In the genomic region with DNA sequence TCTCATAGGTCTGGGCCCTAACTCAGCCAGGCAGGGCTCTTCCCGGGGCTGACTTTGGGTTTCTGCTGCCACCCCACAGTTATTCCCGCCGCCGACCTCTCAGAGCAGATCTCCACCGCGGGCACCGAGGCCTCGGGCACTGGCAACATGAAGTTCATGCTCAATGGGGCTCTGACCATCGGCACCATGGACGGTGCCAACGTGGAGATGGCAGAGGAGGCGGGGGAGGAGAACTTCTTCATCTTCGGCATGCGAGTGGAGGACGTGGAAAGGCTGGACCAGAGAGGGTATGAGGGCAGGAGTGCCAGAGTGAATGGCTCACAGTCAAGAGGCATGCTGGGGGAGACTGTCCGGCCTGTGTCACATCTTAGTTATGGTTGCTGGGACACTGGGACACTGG, we compare ENCODE assay signal across 14 mouse cellular contexts. TPM values are rescaled to one million over a fixed set of nuclear protein-coding genes. Genes with fewer than 3 reads are reported as not detected.
"Had no signal": no experiment of that assay in that cellular context is flagged by ENCODE, and none has a peak within 500 bp of the region (broad histone marks: within the 10 kb centered on the region; RNA-seq: fewer than 3 reads in every experiment).

No protein-coding gene starts in this region.

- H3K27ac ChIP-seq: liver, embryonic 15.5 days; midbrain, embryonic 13.5 days; midbrain, embryonic 15.5 days; neural tube, embryonic 12.5 days; stomach, embryonic 15.5 days had no signal

- H3K27me3 ChIP-seq: midbrain, embryonic 15.5 days had no signal

- H3K4me3 ChIP-seq: liver, embryonic 15.5 days; megakaryocyte, embryonic 14.5 days; midbrain, embryonic 13.5 days; midbrain, embryonic 15.5 days; neural tube, embryonic 12.5 days; stomach, embryonic 15.5 days had no signal

- DNase-seq: lung, adult 18-20 months; lung, embryonic 14.5 days; lung, postnatal 10 days; lung, postnatal 4 days; right cerebral cortex, postnatal 14 days; thymus, adult 18-20 months had no signal

- H3K4me2 ChIP-seq: liver, embryonic 15.5 days; lung, embryonic 14.5 days; midbrain, embryonic 11.5 days; midbrain, embryonic 13.5 days; midbrain, embryonic 15.5 days; neural tube, embryonic 12.5 days; stomach, embryonic 15.5 days had no signal

- H3K9ac ChIP-seq: liver, embryonic 15.5 days; lung, embryonic 14.5 days; midbrain, embryonic 13.5 days; midbrain, embryonic 15.5 days; neural tube, embryonic 12.5 days; stomach, embryonic 15.5 days had no signal

- ATAC-seq: midbrain, embryonic 13.5 days; midbrain, embryonic 15.5 days had no signal

- H3K9me3 ChIP-seq: liver, embryonic 15.5 days; megakaryocyte, embryonic 14.5 days; midbrain, embryonic 13.5 days; midbrain, embryonic 15.5 days; neural tube, embryonic 12.5 days; stomach, embryonic 15.5 days had no signal

- H3K36me3 ChIP-seq: liver, embryonic 15.5 days; midbrain, embryonic 13.5 days; midbrain, embryonic 15.5 days; neural tube, embryonic 12.5 days; stomach, embryonic 15.5 days had no signal

RNA-seq across cellular contexts. Expression of a gene that starts 24.9 kb away (rescaled TPM):
- total RNA-seq: monocyte, adult 5-6 weeks had no signal
